Mouse (Mus musculus) liver, embryonic 14.5 days (tissue): ENCODE data around the gene Ccdc125.

Source experiments
- CTCF ChIP-seq: IDR thresholded peaks from 2 replicates; pipeline ENCODE4 v1.5.1; 2016; ENCODE audit warnings: antibody characterized with exemption, low read depth, control low read depth
- EP300 ChIP-seq: IDR thresholded peaks from 2 replicates; pipeline ENCODE4 v1.6.1; 2016; ENCODE audit warnings: antibody characterized with exemption, low read depth

- TF ChIP-seq CTCF (no peak), EP300 (no peak)
These were observed 76.6 kb downstream of the Ccdc125 start for GRCm38 (mm10) chr13:100746090-100746489.
